Mouse (Mus musculus): ENCODE measurements around the gene Cyp4f17.

GRCm38 (mm10) chr17:32528408-32529337, 22.8 kb downstream of the Cyp4f17 start:
- peak; percentile 86 for TF ChIP-seq CTCF (IDR thresholded peaks at IDR 0.05; ENCODE audit: insufficient read depth, low read length)
- TF ChIP-seq POLR2A (IDR thresholded peaks at IDR 0.05; ENCODE audit: borderline replicate concordance, extremely low read depth, low read depth, low read length): peak; percentile 69; the same call in 1 of the 2 replicates

Data from lung, adult 2 months (tissue).